ENCODE assay signal across 10 mouse cellular contexts in the genomic region with DNA sequence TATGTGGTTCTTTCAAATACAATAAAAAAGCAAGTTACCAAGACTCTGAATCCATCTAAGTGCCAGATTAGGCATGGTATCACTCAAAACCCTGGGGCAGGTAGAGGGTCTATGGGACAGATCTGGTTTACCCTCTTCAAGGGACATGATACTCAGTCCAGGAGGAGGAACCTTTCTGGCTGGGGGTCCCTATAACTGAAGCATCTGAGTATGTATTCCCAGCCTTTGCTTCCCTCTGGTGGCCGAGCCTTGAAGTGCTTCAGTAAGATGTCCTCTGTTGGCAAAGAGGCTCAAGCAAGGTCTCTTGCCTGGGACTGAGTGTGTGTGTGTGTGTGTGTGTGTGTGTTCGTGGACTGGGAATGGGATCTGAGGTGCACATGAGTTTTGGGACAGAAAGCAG.
A peak's percentile ranks its signal among the peaks of the same experiment; 100 is the strongest.
DNase-seq lines count a peak whose midpoint lies in the region; ATAC-seq and TF ChIP-seq lines count a peak whose summit lies in the region.
"Had no signal": no experiment of that assay in that cellular context is flagged by ENCODE, and none has a peak within 500 bp of the region (broad histone marks: within the 10 kb centered on the region; RNA-seq: fewer than 3 reads in every experiment).

No protein-coding gene starts in this region.

- no peaks in the 10 kb centered on the region for H3K36me3 ChIP-seq in ES-E14 (ENCODE audit: control insufficient read depth, insufficient read depth, low read length, poor library complexity, severe bottlenecking)
- H3K36me3 ChIP-seq in forebrain, embryonic 14.5 days (ENCODE audit: control insufficient read depth, insufficient read depth, low read length), result no peaks in the 10 kb centered on the region
- no peaks in the 10 kb centered on the region for H3K36me3 ChIP-seq in hindbrain, embryonic 14.5 days (replicated peaks; ENCODE audit: control insufficient read depth, insufficient read depth)
- H3K36me3 ChIP-seq: embryonic facial prominence, embryonic 12.5 days had no signal

- no peak overlapping the region for H3K27ac ChIP-seq in ES-E14 (ENCODE audit: insufficient read depth, low read depth, low read length, poor library complexity, severe bottlenecking)
- H3K27ac ChIP-seq in bone marrow macrophage, adult 2 months (ENCODE audit: insufficient read depth, low read depth, low read length), result no peak overlapping the region
- no peak overlapping the region for H3K27ac ChIP-seq in forebrain, embryonic 14.5 days (ENCODE audit: low read depth, low read length)
- H3K27ac ChIP-seq in hindbrain, embryonic 14.5 days, result no peak overlapping the region
- H3K27ac ChIP-seq: embryonic facial prominence, embryonic 12.5 days had no signal

- TF ChIP-seq CTCF in bone marrow macrophage, adult 2 months (IDR thresholded peaks at IDR 0.05; ENCODE audit: low read depth, low read length), result peak; percentile 12; the same call in 1 of the 2 replicates

- TF ChIP-seq POLR2A in bone marrow macrophage, adult 2 months (IDR thresholded peaks at IDR 0.05; ENCODE audit: borderline replicate concordance, low read depth, low read length), result no peak

- WGBS in forebrain, embryonic 14.5 days, result 16% methylated on average over 2 of the region's 2 CpGs
- WGBS in hindbrain, embryonic 14.5 days, result 16% methylated on average over 2 of the region's 2 CpGs

- H3K27me3 ChIP-seq in forebrain, embryonic 14.5 days (replicated peaks; ENCODE audit: control insufficient read depth, insufficient read depth, low read length), result no peaks in the 10 kb centered on the region
- H3K27me3 ChIP-seq in hindbrain, embryonic 14.5 days (ENCODE audit: control insufficient read depth, insufficient read depth, low read length), result no peaks in the 10 kb centered on the region
- H3K27me3 ChIP-seq: embryonic facial prominence, embryonic 12.5 days; megakaryocyte, embryonic 14.5 days had no signal

- no peaks in the 10 kb centered on the region for H3K4me1 ChIP-seq in ES-E14 (ENCODE audit: control insufficient read depth in 2 of 2, insufficient read depth in 2 of 2, low read length in 2 of 2, poor library complexity in 1 of 2)
- H3K4me1 ChIP-seq in bone marrow macrophage, adult 2 months (ENCODE audit: control insufficient read depth, insufficient read depth, low read length), result no peaks in the 10 kb centered on the region
- no peaks in the 10 kb centered on the region for H3K4me1 ChIP-seq in forebrain, embryonic 14.5 days (ENCODE audit: control insufficient read depth, insufficient read depth, low read length)
- no peaks in the 10 kb centered on the region for H3K4me1 ChIP-seq in hindbrain, embryonic 14.5 days (replicated peaks; ENCODE audit: control insufficient read depth, insufficient read depth, low read length)
- H3K4me1 ChIP-seq: embryonic facial prominence, embryonic 12.5 days; megakaryocyte, embryonic 14.5 days had no signal

- H3K4me3 ChIP-seq in ES-E14 (ENCODE audit: insufficient read depth in 1 of 2, low read depth in 1 of 2, low read length in 2 of 2, poor library complexity in 1 of 2, severe bottlenecking in 1 of 2), result no peak overlapping the region
- no peak overlapping the region for H3K4me3 ChIP-seq in bone marrow macrophage, adult 2 months (ENCODE audit: insufficient read depth, low read length)
- H3K4me3 ChIP-seq in forebrain, embryonic 14.5 days (ENCODE audit: low read depth, low read length), result no peak overlapping the region
- H3K4me3 ChIP-seq in hindbrain, embryonic 14.5 days (replicated peaks; ENCODE audit: low read length), result no peak overlapping the region
- H3K4me3 ChIP-seq: embryonic facial prominence, embryonic 12.5 days; megakaryocyte, embryonic 14.5 days had no signal

- H3K4me2 ChIP-seq in forebrain, embryonic 14.5 days (ENCODE audit: low read length), result no peak overlapping the region
- H3K4me2 ChIP-seq in hindbrain, embryonic 14.5 days (replicated peaks), result no peak overlapping the region
- H3K4me2 ChIP-seq: embryonic facial prominence, embryonic 12.5 days had no signal

- H3K9ac ChIP-seq in ES-E14 (ENCODE audit: insufficient read depth, low read depth, low read length, poor library complexity, severe bottlenecking), result no peak overlapping the region
- no peak overlapping the region for H3K9ac ChIP-seq in forebrain, embryonic 14.5 days (ENCODE audit: low read length)
- no peak overlapping the region for H3K9ac ChIP-seq in hindbrain, embryonic 14.5 days
- H3K9ac ChIP-seq: embryonic facial prominence, embryonic 12.5 days had no signal

- H3K9me3 ChIP-seq in ES-E14 (ENCODE audit: control insufficient read depth, insufficient read depth, low read depth, low read length), result no peaks in the 10 kb centered on the region
- no peaks in the 10 kb centered on the region for H3K9me3 ChIP-seq in forebrain, embryonic 14.5 days (replicated peaks; ENCODE audit: control insufficient read depth, low read length)
- no peaks in the 10 kb centered on the region for H3K9me3 ChIP-seq in hindbrain, embryonic 14.5 days (ENCODE audit: control insufficient read depth, low read length)
- H3K9me3 ChIP-seq: embryonic facial prominence, embryonic 12.5 days had no signal

- peak; percentile 72 for ATAC-seq in forebrain, embryonic 14.5 days
- peak; percentile 67 for ATAC-seq in hindbrain, embryonic 14.5 days (ENCODE audit: low FRiP score)
- no peak for ATAC-seq in erythroid progenitor cell, adult 5-6 weeks (replicated peaks; ENCODE audit: low FRiP score, poor library complexity, severe bottlenecking)

- peak; percentile 27 for DNase-seq in ES-E14 (ENCODE audit: low read depth, low spot score)
- peak; percentile 82 for DNase-seq in forebrain, embryonic 14.5 days (ENCODE audit: low spot score)
- peak; percentile 92 for DNase-seq in hindbrain, embryonic 14.5 days (ENCODE audit: low spot score)
- DNase-seq in layer of hippocampus, postnatal 10 days (ENCODE audit: low spot score in 2 of 2), result peak; percentile 90 to 92
- peak; percentile 29 to 49 for DNase-seq in lung, postnatal 4 days
- peak; percentile 52 to 65 for DNase-seq in right cerebral cortex, postnatal 36 days (ENCODE audit: low spot score in 2 of 2)

- in situ Hi-C loops in ES-E14 (cut with MboI; ENCODE audit: low sequenced_read_pairs in 2 of 2, unreplicated experiment in 2 of 2), result loop anchor here in 1 of 2 experiments (5.0 kb wide), 1 partner anchor 359 kb away; no protein-coding TSS in a partner anchor

TF ChIP-seq in ES-E14, 5 proteins besides CTCF, POLR2A, EP300 and RAD21:
- TF ChIP-seq ZC3H11A (IDR thresholded peaks at IDR 0.05; ENCODE audit: borderline replicate concordance, low read depth, low read length) (peak; percentile 50; the same call in 1 of the 2 replicates), MAFK (IDR thresholded peaks at IDR 0.05; ENCODE audit: insufficient read depth, low read depth, low read length) (no peak)

Comparison
In these comparisons a context has a peak if more than half of its experiments do, and no peak if none do; other contexts are left out.
1. DNase-seq: peak in every context shown above with its lines; median percentile 92 in hindbrain, embryonic 14.5 days; 91 in layer of hippocampus, postnatal 10 days; 82 in forebrain, embryonic 14.5 days; 58 in right cerebral cortex, postnatal 36 days; 39 in lung, postnatal 4 days; 27 in ES-E14.